Mouse (Mus musculus) embryonic fibroblast, embryonic 13.5 days (primary cell): Measurements from ENCODE around the gene Phka2.

Experiments
- CTCF ChIP-seq: IDR thresholded peaks from 2 replicates; pipeline ENCODE4 v1.5.1; 2011; ENCODE audit warnings: mild to moderate bottlenecking, control low read depth, low read length, moderate library complexity, borderline replicate concordance; ENCODE audit not compliant: insufficient read depth
- POLR2A ChIP-seq: IDR thresholded peaks from 2 replicates; pipeline ENCODE4 v1.6.1; 2011; ENCODE audit warnings: low read depth, mild to moderate bottlenecking, control low read depth, low read length, moderate library complexity

DNA sequence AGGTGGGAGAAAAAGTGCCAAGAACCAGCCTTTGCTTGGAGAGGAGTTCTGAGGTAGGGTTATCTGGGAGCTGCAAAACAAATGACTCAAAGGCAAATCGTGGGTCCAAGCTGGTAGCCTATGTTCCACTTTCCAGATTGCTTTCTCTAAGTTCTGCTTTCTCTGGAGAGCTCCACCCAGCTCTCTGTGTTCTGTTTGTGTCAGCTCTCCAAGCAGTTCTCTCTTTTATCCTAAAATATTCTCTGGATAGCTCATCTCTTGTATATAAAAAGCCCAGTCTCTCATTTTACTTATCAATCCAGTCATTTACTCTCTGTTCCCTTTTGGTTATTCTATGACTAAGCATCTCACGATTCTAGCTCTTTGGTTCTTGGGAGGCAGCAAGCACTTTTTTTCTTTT is 8.2 kb downstream of the Phka2 start:
- TF ChIP-seq CTCF (no peak), POLR2A (no peak)
